Mouse (Mus musculus): ENCODE results near the gene Cnrip1. TPM values are rescaled to one million over a fixed set of nuclear protein-coding genes. Genes with fewer than 3 reads are reported as not detected.
"Not testable (repeated sequence)": the region's sequence is repeated elsewhere in the genome, so short reads cannot be mapped to it uniquely, and the experiment has no call there.

Cnrip1 gene
- polyA plus RNA-seq, 1 experiment from 2014 or later = 3.7 TPM

GRCm38 (mm10) chr11:17045806-17046205, 5.6 kb upstream of the Cnrip1 start:
- Histone ChIP-seq H3K9me3 (ENCODE audit: low read length) (no peaks in the 10 kb centered on the region), H3K36me3 (replicated peaks; ENCODE audit: insufficient read depth, low read length) (no peaks in the 10 kb centered on the region), H3K27me3 (ENCODE audit: insufficient read depth, low read length) (no peaks in the 10 kb centered on the region), H3K4me1 (ENCODE audit: insufficient read depth) (no peaks in the 10 kb centered on the region), H3K27ac (ENCODE audit: low read depth) (no peak overlapping the region), H3K4me3 (ENCODE audit: low read depth, low read length) (no peak overlapping the region), H3K4me2 (ENCODE audit: low read depth, low read length) (no peak overlapping the region), H3K9ac (replicated peaks) (no peak overlapping the region)
- DNase-seq (no peak), ATAC-seq (no peak)
- TF ChIP-seq CTCF (IDR thresholded peaks at IDR 0.05; ENCODE audit: low read depth) (no peak), EP300 (IDR thresholded peaks at IDR 0.05; ENCODE audit: low read depth) (no peak)
- 76% methylated on average over 2 of the region's 2 CpGs for WGBS (ENCODE audit: insufficient replicate concordance)

DNA sequence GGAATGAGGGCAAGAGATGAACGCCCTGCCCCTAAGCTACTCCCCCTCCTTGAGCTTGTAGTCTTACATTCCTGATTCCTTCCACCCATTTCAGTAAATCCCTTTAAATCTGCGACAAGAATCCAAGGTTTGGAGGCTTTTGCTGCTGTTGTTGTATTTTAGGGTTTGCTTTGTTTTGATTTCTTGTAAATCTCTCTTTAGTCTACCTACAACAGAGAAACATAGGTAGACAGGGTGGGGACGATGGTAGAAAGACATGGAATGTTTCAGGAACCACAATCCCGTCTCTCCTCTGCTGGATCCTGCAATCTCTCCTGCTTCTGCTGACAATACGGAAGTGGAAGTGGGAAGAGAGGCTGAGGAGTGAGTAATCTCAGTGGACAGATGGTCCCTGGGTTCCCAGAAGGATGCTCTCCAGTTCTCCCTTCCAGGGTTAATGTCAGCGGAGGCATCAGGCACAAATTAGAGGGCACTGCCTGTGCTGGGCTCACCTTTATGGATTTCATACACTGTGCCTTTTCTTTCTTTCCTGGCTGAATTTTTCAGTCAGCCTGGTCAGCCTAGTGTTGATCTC, 1.2 kb downstream of the Cnrip1 start:
- 22% methylated on average over 6 of the region's 6 CpGs for WGBS (ENCODE audit: insufficient replicate concordance)
- Histone ChIP-seq H3K27ac (ENCODE audit: low read depth) (no peak overlapping the region; the same call in 1 of the 2 replicates), H3K9ac (replicated peaks) (peak overlapping the region; percentile 58; the same call in 1 of the 2 replicates)

GRCm38 (mm10) chr11:17069360-17069759, 18.0 kb downstream of the Cnrip1 start:
- not testable (repeated sequence) for H3K36me3 ChIP-seq (replicated peaks; ENCODE audit: insufficient read depth, low read length); DNase-seq; H3K27me3 ChIP-seq (ENCODE audit: insufficient read depth, low read length); H3K9ac ChIP-seq (replicated peaks); H3K27ac ChIP-seq (ENCODE audit: low read depth); H3K4me2 ChIP-seq (ENCODE audit: low read depth, low read length); ATAC-seq; H3K9me3 ChIP-seq (ENCODE audit: low read length); H3K4me3 ChIP-seq (ENCODE audit: low read depth, low read length); H3K4me1 ChIP-seq (ENCODE audit: insufficient read depth)
- WGBS (ENCODE audit: insufficient replicate concordance) = 62% methylated on average over 2 of the region's 2 CpGs

More for the DNA sequence above, 1.2 kb downstream of the Cnrip1 start:
- Histone ChIP-seq H3K9me3 (ENCODE audit: low read length) (no peaks in the 10 kb centered on the region), H3K4me2 (ENCODE audit: low read depth, low read length) (peak overlapping the region; percentile 65), H3K36me3 (replicated peaks; ENCODE audit: insufficient read depth, low read length) (no peaks in the 10 kb centered on the region), H3K4me1 (ENCODE audit: insufficient read depth) (no peaks in the 10 kb centered on the region), H3K4me3 (ENCODE audit: low read depth, low read length) (peak overlapping the region; percentile 37), H3K27me3 (ENCODE audit: insufficient read depth, low read length) (no peaks in the 10 kb centered on the region)
- TF ChIP-seq CTCF (IDR thresholded peaks at IDR 0.05; ENCODE audit: low read depth) (no peak), EP300 (IDR thresholded peaks at IDR 0.05; ENCODE audit: low read depth) (no peak)
- ATAC-seq = no peak
- no peak for DNase-seq

DNA sequence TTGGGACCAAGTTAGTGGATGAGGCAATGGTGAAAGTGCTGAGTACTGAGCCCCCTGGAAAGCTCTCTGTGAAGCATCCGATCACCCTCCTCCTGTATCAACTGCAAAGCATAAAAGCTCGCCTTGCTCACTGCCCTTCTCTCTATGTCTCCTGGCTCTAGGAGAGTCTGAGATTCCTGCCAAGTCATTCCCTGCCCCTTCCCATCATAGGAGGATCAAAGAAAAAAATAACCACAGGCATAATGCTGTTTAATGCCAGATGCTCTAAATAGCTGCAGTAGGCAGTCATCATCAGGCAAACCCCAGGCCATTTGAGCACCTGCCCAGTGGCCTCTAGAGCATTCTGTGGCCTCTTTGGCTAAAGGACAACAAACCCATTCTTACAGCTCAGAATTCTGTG, 24.3 kb downstream of the Cnrip1 start:
- Histone ChIP-seq H3K9me3 (ENCODE audit: low read length) (no peaks in the 10 kb centered on the region), H3K27ac (ENCODE audit: low read depth) (no peak overlapping the region), H3K9ac (replicated peaks) (no peak overlapping the region), H3K4me1 (ENCODE audit: insufficient read depth) (no peaks in the 10 kb centered on the region), H3K4me3 (ENCODE audit: low read depth, low read length) (no peak overlapping the region), H3K4me2 (ENCODE audit: low read depth, low read length) (no peak overlapping the region), H3K27me3 (ENCODE audit: insufficient read depth, low read length) (no peaks in the 10 kb centered on the region), H3K36me3 (replicated peaks; ENCODE audit: insufficient read depth, low read length) (no peaks in the 10 kb centered on the region)
- TF ChIP-seq CTCF (IDR thresholded peaks at IDR 0.05; ENCODE audit: low read depth) (no peak), EP300 (IDR thresholded peaks at IDR 0.05; ENCODE audit: low read depth) (no peak)
- WGBS (ENCODE audit: insufficient replicate concordance) = 78% methylated on average over 2 of the region's 2 CpGs
- DNase-seq (no peak), ATAC-seq (no peak)

- ATAC-seq (no peak), DNase-seq (no peak)
- 49% methylated on average over 3 of the region's 3 CpGs for WGBS (ENCODE audit: insufficient replicate concordance)
- H3K9me3 ChIP-seq (ENCODE audit: low read length) = no peaks in the 10 kb centered on the region
- no peak overlapping the region for H3K4me3 ChIP-seq (ENCODE audit: low read depth, low read length)
- H3K36me3 ChIP-seq (replicated peaks; ENCODE audit: insufficient read depth, low read length) = no peaks in the 10 kb centered on the region
- no peak for TF ChIP-seq EP300 (IDR thresholded peaks at IDR 0.05; ENCODE audit: low read depth)
- no peaks in the 10 kb centered on the region for H3K4me1 ChIP-seq (ENCODE audit: insufficient read depth)
- H3K27ac ChIP-seq (ENCODE audit: low read depth) = no peak overlapping the region
- H3K27me3 ChIP-seq (ENCODE audit: insufficient read depth, low read length) = no peaks in the 10 kb centered on the region
- no peak overlapping the region for H3K9ac ChIP-seq (replicated peaks)
- H3K4me2 ChIP-seq (ENCODE audit: low read depth, low read length) = no peak overlapping the region
Observed at GRCm38 (mm10) chr11:17082086-17082485, 30.7 kb downstream of the Cnrip1 start.

DNA sequence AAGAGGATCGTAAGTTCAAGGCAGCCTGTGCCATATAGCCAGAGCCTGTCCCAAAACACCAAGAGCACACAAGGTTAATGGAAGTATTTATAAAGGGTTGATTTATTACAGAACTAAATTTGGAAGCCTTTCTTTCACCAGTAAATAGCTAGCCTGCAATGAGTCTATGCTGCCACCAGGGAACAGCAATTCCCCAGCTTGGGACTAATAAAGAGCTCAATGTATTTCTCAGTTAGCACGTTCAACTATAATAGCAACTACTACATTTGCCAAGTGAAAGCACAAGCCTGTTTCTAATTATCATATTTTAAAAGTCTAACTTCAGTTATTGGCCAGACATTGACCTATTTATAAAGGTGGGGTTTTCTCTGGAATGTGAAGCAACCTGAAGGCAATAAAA, 31.6 kb downstream of the Cnrip1 start:
- H3K4me1 ChIP-seq (ENCODE audit: insufficient read depth) = no peaks in the 10 kb centered on the region
- no peaks in the 10 kb centered on the region for H3K9me3 ChIP-seq (ENCODE audit: low read length)
- H3K9ac ChIP-seq (replicated peaks) = no peak overlapping the region
- no peaks in the 10 kb centered on the region for H3K36me3 ChIP-seq (replicated peaks; ENCODE audit: insufficient read depth, low read length)
- ATAC-seq = no peak
- H3K4me2 ChIP-seq (ENCODE audit: low read depth, low read length) = no peak overlapping the region
- 54% methylated on average over 2 of the region's 2 CpGs for WGBS (ENCODE audit: insufficient replicate concordance)
- no peak overlapping the region for H3K4me3 ChIP-seq (ENCODE audit: low read depth, low read length)
- no peaks in the 10 kb centered on the region for H3K27me3 ChIP-seq (ENCODE audit: insufficient read depth, low read length)
- H3K27ac ChIP-seq (ENCODE audit: low read depth) = no peak overlapping the region
- no peak for TF ChIP-seq EP300 (IDR thresholded peaks at IDR 0.05; ENCODE audit: low read depth)
- peak; percentile 69 for TF ChIP-seq CTCF (IDR thresholded peaks at IDR 0.05; ENCODE audit: low read depth)
- DNase-seq = no peak

DNA sequence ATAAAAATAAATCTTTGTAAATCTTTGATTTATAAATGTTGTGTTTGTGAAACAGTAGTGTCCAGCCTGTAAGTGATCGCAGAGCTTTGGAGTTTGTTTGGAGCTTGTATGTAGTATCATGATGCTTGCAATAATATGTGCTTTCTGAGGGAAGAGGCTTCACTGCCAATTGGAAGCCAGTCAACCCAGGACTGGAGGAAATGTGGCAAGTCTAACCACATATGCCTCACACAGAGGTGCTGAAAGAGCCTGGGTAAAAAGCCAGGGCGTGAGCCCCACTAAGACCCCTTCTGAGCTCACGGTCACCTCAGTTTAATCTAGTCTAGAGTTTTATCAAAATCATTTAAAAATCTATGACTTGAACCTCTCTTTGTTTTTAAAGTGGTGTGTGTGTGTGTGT, 32.1 kb downstream of the Cnrip1 start:
- no peak overlapping the region for H3K4me3 ChIP-seq (ENCODE audit: low read depth, low read length)
- H3K27ac ChIP-seq (ENCODE audit: low read depth) = no peak overlapping the region
- H3K27me3 ChIP-seq (ENCODE audit: insufficient read depth, low read length) = no peaks in the 10 kb centered on the region
- DNase-seq (no peak), ATAC-seq (no peak)
- TF ChIP-seq EP300 (IDR thresholded peaks at IDR 0.05; ENCODE audit: low read depth) = no peak
- TF ChIP-seq CTCF (IDR thresholded peaks at IDR 0.05; ENCODE audit: low read depth) = no peak
- no peaks in the 10 kb centered on the region for H3K36me3 ChIP-seq (replicated peaks; ENCODE audit: insufficient read depth, low read length)
- 91% methylated on average over 3 of the region's 3 CpGs for WGBS (ENCODE audit: insufficient replicate concordance)
- no peaks in the 10 kb centered on the region for H3K9me3 ChIP-seq (ENCODE audit: low read length)
- no peak overlapping the region for H3K4me2 ChIP-seq (ENCODE audit: low read depth, low read length)
- H3K4me1 ChIP-seq (ENCODE audit: insufficient read depth) = no peaks in the 10 kb centered on the region
- H3K9ac ChIP-seq (replicated peaks) = no peak overlapping the region

Data from liver, postnatal 0 days (tissue).